Mouse (Mus musculus): Measurements from ENCODE around the gene Kcnab2.

Kcnab2 gene

DNA sequence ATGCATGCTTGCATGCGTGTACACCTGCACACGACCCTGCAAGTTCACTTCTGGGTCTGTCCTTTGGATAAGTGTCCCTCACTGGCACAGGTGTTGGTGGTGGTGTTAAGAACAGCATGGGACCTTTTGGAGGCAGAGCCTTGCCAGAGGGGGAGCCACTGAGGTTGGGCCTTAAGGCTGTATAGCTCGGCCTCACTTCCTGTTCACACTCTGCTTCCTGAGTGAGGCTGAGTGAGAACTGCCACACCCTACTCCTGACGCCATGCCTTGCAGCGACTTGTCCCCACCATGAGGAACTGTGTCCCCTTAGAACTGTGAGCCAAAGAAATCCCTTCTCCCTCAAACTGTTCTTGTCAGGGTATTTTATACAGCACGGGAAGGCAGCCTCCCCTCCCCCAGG is 26.3 kb downstream of the Kcnab2 start:
- no peak for DNase-seq (ENCODE audit: low spot score)

DNA sequence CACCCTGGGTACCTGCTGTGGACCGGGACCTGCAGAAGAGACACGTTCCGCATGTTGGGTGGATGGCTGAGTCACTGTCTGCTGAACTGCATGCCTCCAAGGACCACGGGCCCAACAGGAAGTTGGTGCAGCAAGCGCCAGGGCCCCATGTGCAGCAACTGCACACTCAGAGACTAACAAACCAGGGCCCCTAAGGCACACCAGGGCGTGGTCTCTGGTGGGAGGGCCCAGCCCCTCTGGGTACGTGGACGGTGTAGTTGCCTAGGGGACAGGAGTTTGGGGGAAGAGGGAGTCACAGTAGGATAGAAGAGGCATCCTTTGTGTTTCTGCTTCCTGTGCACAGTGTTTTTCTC is 29.0 kb downstream of the Kcnab2 start:
- no peak for DNase-seq (ENCODE audit: low spot score)

DNA sequence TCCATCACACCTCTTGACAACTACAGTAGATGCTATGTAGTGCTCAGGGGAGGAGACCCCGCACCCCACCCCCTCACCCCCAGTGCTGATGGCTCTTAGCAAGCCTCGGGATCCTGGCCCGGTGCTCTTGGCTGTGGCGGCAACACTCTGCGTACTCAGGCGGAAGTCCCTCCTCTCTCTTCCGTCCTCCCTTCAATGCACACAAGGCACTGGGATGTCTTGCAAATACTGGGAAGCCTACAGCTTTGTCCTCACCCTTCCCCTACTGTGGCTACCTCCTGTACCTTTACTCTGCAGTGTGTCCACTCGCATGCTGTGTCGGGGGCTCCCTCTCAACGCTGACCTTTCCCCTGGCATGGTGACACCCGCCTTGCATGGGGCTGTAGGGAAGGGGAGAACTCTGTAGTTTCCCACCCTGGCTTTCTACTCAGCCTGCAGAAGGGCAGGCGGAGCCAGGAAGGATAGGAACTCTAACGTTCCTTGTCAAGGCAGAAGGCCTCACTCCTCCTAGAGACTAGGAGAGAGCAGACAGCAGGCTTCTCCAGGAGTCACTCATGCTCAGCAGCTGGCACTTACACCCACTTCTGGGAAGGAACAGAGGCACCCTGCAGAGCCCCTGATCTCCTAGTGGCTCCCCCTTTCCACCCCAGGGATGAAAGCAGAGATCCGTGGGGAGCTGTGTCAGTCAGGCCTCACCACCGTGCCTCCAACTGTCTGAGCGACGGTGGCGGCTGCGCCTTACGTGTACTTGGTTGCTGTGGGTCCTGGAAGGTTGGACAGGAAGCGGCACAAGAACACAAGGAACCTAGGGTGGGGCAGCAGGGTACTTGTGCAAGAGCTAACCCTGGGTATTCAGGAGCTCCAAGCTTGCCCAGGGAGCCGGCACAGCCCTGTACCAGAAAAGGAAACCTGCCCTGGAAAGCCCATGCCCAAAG is 29.7 kb downstream of the Kcnab2 start:
- no peak for DNase-seq (ENCODE audit: low spot score)

DNA sequence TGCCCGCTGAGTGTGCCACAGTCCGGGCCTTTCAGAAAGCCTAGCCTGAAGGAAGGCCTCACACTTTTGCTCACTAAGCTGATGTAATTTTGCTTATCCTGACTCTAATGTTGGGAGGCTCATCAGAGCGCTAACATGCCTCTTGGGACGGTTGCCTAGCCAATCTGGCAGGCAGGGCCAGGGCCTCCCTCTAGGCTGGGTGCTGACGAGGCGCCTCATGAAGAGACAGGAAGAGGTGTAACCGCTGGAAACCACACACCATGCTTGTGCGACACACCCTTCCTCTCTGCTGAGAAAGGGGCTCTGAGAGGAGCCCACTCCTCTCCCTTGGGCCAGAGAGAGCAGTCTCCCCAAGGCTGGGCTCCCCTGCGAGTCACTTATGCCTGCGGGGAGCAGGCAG is 31.5 kb downstream of the Kcnab2 start:
- no peak for DNase-seq (ENCODE audit: low spot score)

DNA sequence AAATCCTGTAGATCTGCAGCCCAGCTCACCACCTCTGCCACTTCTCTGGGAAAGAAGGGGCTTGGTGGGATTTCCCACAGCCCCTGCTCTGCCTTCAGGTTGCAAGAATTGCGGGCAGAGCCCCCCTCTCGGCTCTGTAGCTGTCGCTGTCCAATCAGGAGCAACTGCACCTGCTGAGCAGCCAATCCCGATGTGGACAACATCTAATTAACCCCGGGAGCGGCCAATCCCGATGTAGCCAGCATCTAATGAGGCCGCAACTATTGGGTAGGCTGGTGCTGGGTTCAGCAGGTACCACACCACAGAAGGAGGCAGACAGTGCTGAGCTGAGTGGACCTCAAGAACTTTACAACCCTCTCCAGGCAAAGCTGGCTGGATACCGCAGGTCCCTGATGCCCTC is 36.1 kb downstream of the Kcnab2 start:
- no peak for DNase-seq (ENCODE audit: low spot score)

DNA sequence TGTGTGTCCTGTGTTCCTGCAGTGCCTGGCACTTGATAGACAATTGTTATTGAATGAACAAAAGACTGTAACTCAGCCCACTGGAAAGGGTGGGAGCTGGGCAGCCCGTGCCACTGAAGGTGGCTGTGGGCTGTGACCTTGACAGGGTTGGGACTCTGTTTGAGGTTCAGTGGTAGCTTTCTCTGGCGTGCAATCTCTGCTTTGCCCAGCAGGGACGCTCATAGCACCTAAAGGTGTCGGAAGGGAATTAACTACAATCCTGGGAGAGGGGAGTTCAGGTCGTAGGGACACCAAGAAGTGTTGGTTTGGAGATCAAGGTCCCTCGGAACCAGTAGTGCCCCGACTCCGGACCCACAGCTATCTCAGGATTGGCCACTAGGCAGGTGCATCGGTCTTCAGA is 36.8 kb downstream of the Kcnab2 start:
- no peak for DNase-seq (ENCODE audit: low spot score)

DNA sequence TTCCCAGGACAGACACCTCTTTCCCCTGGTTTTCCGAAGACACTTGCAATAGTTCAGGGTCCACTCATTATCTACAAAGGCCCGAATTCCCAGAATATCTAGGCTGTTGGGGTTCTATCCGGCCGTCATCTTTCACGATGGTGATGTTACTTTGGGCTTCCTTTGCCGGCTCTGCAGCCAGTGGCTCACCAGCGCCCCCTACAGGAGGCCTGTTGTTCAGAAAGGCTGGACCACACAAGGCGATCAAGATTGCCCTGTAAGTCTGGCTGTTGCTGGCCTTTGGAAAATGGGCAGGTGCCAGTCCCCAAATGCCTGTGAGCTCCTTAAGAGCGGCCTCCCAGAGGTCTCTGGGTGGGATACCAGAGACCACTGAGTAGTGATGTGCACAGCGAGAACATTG is 42.4 kb downstream of the Kcnab2 start:
- peak; percentile 86 for DNase-seq (ENCODE audit: low spot score)

DNA sequence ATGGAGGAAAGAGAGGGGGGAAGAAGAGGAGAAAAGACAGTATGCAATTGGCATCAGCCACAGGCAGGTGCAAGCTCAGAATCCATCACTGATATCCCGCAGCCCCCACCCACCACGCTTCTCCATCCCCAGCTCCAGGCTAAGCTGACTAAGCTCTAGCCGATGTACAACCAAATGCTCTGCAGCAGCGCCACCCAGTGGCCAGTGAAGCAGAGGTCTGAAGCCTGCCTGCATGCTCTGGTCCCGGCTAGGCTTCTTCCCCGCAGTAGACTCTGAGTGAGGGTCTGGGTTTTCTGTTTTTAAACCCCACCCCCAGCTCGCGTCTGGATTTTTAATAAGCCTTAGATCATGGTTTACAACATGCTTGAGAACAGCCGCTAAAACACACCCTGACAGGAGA is 42.8 kb downstream of the Kcnab2 start:
- peak; percentile 89 for DNase-seq (ENCODE audit: low spot score)

DNA sequence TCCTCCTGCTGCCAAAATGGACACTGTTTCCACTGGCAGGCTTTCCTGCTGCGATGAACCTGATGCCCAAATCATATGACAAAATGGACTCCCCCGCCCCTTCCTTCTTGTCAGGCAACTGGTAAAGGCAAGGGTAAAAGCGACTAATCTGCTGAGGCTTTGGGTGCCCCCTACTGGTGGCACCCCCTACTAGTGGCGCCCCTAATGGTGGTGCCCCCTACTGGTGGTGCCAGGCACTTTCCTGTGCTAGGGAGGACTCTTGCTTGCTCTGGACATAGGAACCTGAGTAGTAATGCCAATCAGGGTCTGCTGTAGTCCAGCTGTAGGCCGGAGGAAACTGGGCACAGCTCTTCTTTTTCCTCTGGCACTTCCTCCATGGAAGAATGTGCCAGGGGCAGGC is 45.4 kb downstream of the Kcnab2 start:
- peak; percentile 26 for DNase-seq (ENCODE audit: low spot score)

DNA sequence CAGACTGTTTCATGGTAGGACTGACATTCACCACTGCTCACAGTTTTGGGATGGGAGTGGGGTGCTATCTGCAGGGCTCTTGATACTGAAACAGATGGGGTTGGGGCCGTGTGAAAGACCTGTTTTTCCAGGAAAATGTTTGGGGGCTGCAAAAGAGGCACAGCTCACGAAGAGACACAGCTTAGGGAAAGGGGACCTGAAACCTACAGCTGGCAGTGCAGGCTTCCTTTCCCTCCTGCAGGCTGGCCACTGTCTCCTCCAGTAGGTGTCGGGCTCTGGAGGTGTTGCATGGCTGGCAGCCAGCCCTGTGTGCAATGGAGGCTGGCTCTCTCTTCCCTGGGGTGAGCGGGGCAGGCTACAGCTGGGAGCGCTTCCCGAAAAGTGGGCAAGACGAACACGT is 49.4 kb downstream of the Kcnab2 start:
- no peak for DNase-seq (ENCODE audit: low spot score)

DNA sequence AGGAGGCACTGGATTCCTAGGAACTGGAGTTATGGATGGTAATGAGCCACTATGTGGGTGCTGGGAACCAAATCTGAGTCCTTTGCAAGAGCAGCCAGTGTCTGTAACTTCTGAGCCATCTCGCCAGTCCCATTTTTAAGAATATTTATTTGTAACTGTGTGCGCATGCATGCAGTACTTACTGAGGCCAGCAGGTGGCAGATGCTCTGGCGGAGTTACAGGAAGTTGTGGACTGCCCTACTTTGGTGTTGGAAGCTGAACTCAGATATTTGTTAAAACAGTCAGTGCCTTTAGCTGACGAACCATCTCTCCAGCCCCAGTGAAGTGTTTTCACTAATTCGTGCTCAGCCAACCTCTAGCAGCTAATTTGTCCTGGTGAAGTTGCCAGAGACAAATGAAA is 52.7 kb downstream of the Kcnab2 start:
- no peak for DNase-seq (ENCODE audit: low spot score)

DNA sequence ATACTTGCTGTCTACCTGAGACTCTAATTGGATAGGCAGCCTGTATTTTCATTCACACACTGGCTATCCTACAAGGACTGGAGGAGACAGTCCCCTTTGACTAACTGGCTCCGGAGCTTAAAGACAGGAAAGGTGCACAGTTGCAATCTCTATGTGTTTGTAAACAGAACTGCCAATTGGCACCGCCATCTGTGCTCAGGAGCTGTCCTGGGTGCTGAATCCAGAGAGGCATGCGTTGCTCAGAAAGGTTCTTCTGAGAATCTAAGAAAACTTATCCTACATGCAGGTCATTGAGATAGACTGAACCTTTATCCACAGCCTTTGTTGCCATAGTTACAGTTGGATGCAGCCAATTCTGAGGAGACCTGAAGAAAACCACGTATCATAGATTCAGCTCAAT is 53.3 kb downstream of the Kcnab2 start:
- DNase-seq (ENCODE audit: low spot score): peak; percentile 15

DNA sequence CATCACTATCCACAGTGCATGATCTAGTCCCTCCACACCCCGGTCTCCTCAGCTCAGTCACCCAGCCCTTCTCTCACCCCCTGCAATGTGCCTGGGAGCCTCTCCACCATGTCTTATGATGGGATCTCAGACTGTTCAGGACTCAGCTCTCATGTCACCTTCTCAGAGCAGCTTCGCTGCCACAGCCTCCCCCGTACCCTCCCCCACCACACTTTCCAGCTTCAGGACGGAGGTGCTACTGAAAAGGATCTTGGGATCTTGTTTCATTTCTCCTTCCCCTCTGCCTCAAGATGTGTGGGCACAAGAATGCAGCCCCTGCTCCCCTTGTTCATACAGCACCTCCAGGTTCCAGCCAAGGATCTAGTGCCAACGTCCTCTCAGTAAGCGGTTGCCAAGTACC is 54.1 kb downstream of the Kcnab2 start:
- DNase-seq (ENCODE audit: low spot score): no peak

DNA sequence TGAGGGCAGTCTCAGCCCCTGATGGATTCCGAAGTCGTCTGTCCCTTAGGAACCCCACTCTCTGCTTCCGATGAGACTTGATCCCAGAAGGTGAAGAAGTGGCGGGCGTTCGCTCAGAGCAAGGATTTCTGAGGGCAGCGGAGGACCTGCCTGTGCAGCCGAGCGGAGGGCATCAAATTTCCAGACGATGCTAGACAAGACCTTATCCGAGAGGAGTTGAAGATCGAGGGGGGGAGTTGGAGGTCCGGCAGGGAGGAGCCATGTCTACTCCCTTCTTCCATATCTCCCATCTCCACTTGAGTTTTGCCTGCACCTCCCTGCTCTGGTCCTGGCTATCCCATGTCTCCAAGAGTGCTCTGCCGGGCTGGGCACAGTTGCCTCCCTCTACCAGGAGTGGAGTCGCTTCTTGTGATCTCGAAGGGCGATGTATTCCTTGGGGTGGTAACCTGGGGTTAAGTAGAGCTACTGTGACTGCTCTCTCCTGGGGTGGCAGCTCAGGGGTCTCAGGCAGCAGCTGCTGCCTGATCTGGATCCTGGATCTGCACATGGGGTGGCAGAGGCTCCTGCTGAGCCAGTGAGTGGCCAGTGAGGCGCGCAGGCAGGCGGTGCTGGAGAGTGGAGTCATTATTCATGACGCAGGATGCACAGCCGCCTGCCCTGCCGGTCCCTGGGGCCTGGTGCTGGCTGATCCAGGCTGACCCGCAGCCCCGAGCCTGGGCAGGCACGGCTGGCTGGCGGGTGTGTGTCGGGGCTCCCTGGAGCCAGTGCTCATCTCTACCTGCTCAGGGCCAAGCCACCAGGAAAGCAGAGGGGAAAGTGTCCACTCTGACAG is 59.2 kb downstream of the Kcnab2 start:
- no peak for DNase-seq (ENCODE audit: low spot score)

DNA sequence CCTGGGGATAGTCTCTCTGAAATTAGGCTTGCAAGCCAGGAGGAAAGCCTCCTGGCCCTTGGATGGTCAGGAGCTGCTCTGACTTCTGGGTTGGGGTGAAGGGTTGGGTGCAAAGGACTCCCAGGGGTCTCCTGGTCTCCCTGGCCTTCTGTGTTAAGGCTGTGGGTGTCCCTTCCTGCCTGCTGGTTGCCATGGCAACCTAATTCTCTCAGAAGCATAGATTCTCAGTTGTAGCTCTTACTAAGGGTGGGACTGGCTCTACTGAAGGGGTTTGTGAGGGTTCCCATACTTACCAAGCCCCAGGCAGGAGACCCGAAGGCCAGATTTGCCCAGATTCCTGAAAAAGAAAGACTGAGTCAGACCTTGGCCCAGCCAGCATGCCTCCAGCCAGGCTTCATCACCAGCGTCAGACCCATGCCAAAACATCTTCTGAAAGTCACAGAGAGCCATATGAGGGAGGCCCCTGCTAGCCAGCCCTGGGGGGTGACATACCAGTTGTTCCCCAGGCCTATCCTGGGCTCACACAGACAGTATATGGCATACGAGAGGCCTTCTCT is 65.1 kb downstream of the Kcnab2 start:
- no peak for DNase-seq (ENCODE audit: low spot score)

DNA sequence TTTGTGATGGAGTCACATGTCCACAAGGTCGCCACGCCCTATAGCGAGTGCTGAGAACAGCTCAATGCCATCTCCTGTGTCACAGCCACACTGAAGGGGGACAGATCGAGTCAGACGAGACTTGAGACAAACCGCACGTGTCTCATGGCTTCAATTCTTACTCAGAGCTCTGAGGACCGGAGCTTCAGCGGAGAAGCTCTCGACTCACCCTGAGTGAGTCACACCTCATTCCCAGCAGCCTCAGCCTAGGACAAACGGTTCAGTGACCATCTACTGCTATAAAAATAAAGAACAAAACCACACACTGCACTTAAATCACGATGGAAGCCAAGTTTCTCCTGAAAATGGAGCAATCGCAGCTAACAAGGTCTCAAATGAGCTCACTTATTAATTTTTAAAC is 66.7 kb downstream of the Kcnab2 start:
- no peak for DNase-seq (ENCODE audit: low spot score)

DNA sequence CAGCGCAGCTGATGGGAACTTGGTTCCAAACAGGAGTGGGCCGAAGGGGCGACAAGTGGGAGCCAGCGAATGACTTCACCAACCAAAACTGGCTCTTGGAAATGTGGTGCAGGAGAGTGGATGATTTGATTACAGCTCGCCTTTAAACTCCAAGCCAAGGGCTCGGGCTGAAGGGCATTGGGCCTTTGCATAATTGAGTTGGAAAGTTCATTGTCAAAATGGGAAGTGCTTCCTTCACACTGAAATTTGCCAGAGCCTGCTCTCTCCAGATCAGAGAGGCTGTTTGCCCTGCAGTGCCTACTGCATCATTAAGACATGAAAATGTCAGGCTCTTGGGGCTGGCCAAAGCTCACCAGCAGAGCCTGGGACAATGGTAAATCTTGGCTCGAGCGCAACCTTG is 71.1 kb downstream of the Kcnab2 start:
- no peak for DNase-seq (ENCODE audit: low spot score)

DNA sequence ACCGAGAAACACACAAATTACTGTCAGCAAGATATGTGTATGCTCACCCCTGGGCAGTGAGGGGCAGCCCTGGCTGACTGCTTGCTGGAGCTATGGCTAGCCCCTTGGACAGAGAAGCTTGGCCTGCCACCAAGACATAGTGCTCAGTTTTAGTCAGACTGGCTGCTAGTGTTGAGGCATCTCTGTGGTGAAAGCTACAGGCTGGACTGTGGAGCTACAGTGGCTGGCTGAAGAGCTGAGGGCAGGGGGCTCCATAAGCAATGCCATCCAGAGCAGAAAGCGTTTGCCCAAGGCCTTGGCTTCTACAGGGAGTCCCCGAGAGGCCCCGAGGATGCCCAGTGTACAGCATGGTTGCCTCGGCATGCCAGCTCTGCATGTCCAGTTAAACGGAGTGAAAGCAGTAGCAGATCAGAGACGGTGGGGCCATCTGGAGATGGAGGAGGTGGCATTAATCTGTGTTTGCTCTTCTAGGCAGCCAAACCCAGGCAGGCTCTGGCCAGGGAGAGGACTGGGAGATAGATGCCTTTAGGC is 71.9 kb downstream of the Kcnab2 start:
- no peak for DNase-seq (ENCODE audit: low spot score)

DNA sequence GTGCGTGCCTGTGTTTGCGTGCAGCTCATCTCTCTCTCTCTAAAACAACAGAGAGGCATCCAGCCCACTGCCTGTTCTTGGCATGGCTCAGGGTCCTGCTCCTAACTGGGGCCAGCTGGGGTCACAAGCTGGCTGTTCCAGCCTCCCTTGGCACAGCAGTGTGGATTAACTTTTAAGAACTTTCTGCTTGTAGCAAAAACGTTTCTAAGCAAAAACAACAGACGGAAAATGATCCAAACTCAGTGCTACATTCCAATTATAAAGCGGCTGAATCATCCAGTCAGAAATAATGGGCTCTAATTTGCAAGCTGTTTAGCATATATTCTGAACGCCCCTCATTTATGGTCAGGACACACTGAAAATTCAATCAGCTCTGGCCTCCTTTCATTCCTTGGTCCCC is 72.5 kb downstream of the Kcnab2 start:
- no peak for DNase-seq (ENCODE audit: low spot score)

DNA sequence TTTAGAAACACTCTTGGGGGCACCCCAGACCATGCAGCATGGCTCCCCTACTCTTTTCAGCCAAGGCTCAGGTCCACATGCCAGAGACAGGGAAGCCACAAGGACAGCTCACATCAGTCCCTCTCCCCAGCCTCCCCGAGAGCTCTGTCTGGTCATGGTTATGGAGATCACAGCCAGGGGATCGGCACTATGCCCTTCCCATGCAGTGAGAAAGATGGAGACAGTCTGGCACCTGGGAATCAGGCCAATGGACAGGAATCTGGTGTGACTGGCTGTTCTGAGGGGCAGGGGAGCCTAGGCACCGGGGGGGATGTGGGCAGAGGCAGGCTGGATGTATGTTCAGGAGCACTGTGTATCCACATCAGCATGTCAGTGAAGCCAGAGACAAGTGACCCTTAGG is 78.7 kb downstream of the Kcnab2 start:
- no peak for DNase-seq (ENCODE audit: low spot score)

DNA sequence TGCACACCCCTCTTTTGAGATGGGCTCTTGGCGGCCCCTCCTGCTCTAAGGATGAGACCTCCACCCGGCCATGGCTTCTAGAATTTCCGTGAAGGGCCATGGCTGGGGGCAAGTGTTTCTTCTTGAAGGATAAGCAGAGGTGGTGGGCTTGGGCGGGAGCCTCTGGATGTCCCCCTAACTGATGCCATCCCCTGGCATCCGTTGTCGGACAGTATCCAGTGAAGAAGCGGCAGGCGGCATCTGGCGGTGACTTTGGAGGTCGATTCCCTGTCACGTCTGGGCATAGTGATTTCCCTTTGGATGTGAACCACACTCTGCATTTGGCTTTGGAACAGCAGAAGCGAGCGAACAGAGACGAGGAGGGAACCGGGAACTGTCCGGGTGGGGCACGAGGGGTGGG is 85.0 kb downstream of the Kcnab2 start:
- DNase-seq (ENCODE audit: low spot score): no peak

DNA sequence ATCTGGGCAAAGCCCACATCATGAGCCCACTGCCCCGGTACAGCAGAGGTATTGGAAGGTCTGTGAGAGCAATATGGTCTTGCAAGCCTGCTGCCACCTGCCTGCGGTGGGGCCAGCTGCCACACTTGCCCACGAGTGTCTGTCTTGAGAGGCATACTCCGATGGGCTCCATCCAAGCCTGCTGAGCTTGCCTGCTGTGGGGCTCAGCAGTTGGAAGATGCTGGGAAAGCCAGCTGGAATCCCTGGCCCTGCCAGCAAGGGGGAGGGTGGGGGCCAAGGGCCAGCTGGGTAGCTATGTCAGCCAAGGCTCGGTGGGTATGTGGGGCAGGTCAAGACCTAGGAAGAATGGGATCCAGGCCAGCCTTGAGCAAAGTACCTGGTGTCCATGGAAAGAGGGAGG is 85.5 kb downstream of the Kcnab2 start:
- DNase-seq (ENCODE audit: low spot score): no peak

DNA sequence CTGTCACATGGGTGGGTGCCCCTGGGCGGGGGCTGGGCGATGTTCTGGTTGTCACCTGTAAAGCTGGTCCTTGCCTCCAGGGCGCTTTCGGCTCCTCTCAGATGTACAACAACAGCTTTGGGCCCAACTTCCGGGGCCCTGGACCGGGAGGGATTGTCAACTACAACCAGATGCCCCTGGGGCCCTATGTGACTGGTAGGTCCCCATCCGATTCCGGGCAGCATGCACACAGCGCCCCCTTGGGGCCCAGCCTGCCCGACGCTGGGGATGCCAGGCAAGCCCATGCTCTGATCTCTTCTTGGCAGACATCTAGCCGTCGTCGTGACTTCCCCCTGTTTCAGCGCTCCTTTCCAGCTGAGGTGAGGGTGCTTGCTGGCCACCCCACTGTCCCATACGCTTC is 92.0 kb downstream of the Kcnab2 start:
- DNase-seq (ENCODE audit: low spot score): peak; percentile 11

Measured in urinary bladder, postnatal 25 days (tissue).